Mouse (Mus musculus) forebrain, embryonic 14.5 days (tissue): Measurements from ENCODE around the gene Igf2r. TPM values are rescaled to one million over a fixed set of nuclear protein-coding genes. Genes with fewer than 3 reads are reported as not detected.
"Not testable (repeated sequence)": the region's sequence is repeated elsewhere in the genome, so short reads cannot be mapped to it uniquely, and the experiment has no call there.

Source experiments
- ATAC-seq: fragments of 200-750 bp; cut with Nextera tagmentation; 2 replicates; pipeline ENCODE4 v1.8.0; 2017; ENCODE audit warnings: mild to moderate bottlenecking, moderate library complexity
- DNase-seq: peaks from one replicate; pipeline ENCODE4 v3.0.0-alpha.2; 2015; ENCODE audit warnings: low spot score
- H3K27ac ChIP-seq: fragments of 300-500 bp; sonication (generic); 2 replicates; pipeline ENCODE4 v1.5.1; 2014; ENCODE audit warnings: low read depth, mild to moderate bottlenecking, control low read depth, low read length, moderate library complexity
- H3K27me3 ChIP-seq: fragments of 300-500 bp; sonication (generic); replicated peaks from 2 replicates; pipeline ENCODE4 v1.6.1; 2014; ENCODE audit warnings: low read length, control low read depth, mixed read lengths; ENCODE audit not compliant: control insufficient read depth, insufficient read depth
- H3K36me3 ChIP-seq: fragments of 300-500 bp; sonication (generic); 2 replicates; pipeline ENCODE4 v1.6.1; 2014; ENCODE audit warnings: low read length, control low read depth; ENCODE audit not compliant: control insufficient read depth, insufficient read depth
- H3K4me1 ChIP-seq: fragments of 300-500 bp; sonication (generic); 2 replicates; pipeline ENCODE4 v1.6.1; 2014; ENCODE audit warnings: antibody characterized with exemption, low read length, control low read depth; ENCODE audit not compliant: control insufficient read depth, insufficient read depth
- H3K4me2 ChIP-seq: fragments of 300-500 bp; sonication (generic); 2 replicates; pipeline ENCODE4 v1.6.1; 2014; ENCODE audit warnings: mild to moderate bottlenecking, control low read depth, low read length
- H3K4me3 ChIP-seq: fragments of 300-500 bp; sonication (generic); 2 replicates; pipeline ENCODE4 v1.5.1; 2014; ENCODE audit warnings: low read depth, low read length, control low read depth
- H3K9ac ChIP-seq: fragments of 300-500 bp; sonication (generic); 2 replicates; pipeline ENCODE4 v1.6.1; 2014; ENCODE audit warnings: mild to moderate bottlenecking, low read length, control low read depth, moderate library complexity
- H3K9me3 ChIP-seq: fragments of 300-500 bp; sonication (generic); replicated peaks from 2 replicates; pipeline ENCODE4 v1.6.1; 2016; ENCODE audit warnings: low read length, control low read depth, mixed read lengths; ENCODE audit not compliant: control insufficient read depth
- WGBS: fragments of 180-500 bp; shearing (Covaris S2); extraction: QIAGEN DNeasy Blood & Tissue Kit; methylation state at CpG from one replicate; pipeline ENCODE4 v1.1.7; 2014; 5-methylcytosine and 5-hydroxymethylcytosine counted together
- polyA plus RNA-seq: library from polyadenylated mRNA; unstranded; fragments of >200 nt; fragmentation: Nextera tagmentation; extraction: Ambion mirVana; gene quantifications from 2 replicates; pipeline ENCODE4 v1.2.1, GENCODE M21; 2014

The Igf2r gene
- polyA plus RNA-seq, 1 experiment from 2014 or later = 9.6 TPM

DNA sequence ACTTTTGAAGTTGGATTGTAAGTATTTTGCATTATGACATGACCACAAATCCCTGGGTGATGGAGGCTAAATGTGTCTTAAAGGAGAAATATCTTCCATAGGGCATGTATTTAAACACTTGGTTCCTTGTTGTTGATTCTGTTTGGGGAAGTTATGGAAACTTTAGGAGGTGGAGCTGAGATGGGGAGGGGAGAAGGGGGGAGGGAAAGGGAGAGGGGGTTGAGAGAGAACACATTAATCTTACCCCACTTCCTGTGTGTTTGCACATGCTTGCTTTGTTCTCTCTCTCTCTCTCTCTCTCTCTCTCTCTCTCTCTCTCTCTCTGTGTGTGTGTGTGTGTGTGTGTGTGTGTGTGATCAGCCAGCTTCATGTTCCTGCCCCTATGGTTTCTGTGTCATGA lies 92.3 kb downstream of the Igf2r start:
- Histone ChIP-seq H3K9me3 (no peaks in the 10 kb centered on the region), H3K4me2 (no peak overlapping the region), H3K27ac (no peak overlapping the region), H3K4me1 (no peaks in the 10 kb centered on the region), H3K4me3 (no peak overlapping the region), H3K36me3 (peaks cover 7% of the 10 kb centered on the region; the same call in 1 of the 2 replicates), H3K9ac (no peak overlapping the region), H3K27me3 (no peaks in the 10 kb centered on the region)
- ATAC-seq (no peak), DNase-seq (no peak)

DNA sequence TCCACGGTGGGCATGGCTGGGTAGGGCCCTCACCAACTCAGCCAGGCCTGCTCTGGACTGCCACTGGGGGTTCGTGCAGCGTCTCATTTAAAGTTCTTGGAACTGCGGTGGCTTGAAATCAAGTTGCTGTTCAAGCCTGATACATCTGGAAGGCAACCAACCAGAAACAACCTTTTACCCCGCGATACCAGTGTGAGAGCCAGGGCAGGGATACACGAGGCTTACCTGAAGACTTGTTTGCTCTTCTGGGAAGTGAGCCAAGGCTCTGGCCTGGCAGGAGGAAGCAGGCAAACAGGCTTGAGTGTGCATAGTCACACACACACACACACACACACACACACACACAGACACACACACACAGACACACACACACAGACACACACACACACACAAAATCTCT lies 93.8 kb downstream of the Igf2r start, which contains the start of gene Slc22a1:
Slc22a1 (minus strand) TSS at position 184 of the 400 bp plus-strand sequence.
- no peaks in the 10 kb centered on the region for H3K36me3 ChIP-seq
- no peaks in the 10 kb centered on the region for H3K9me3 ChIP-seq
- no peaks in the 10 kb centered on the region for H3K4me1 ChIP-seq
- no peak within 1 kb of the TSS for H3K9ac ChIP-seq
- ATAC-seq (no peak), DNase-seq (no peak)
- 82% methylated on average over 7 of the region's 7 CpGs for WGBS
- H3K4me2 ChIP-seq = no peak within 1 kb of the TSS
- no peak within 1 kb of the TSS for H3K27ac ChIP-seq
- H3K27me3 ChIP-seq = no peaks in the 10 kb centered on the region
- no peak within 1 kb of the TSS for H3K4me3 ChIP-seq

DNA sequence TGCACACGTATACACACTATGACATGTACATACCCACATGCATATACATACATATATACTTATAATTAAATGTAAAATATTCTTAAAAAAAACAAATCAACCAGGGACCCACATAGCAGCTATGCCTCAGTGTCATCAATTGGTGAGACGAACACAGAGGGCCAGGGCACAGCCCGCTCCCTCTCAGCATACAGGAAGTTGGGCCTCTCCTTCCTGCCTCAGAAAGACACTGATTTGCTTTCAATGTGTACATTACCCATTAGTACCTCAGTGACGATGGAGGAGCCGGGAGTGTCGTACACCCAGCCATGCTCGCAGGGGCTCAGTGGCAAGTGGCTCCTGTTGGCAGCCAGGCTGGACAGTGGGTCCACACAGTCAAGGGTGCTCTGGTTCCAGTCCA lies 94.5 kb downstream of the Igf2r start:
- H3K36me3 ChIP-seq, H3K9ac ChIP-seq, H3K4me1 ChIP-seq, H3K27me3 ChIP-seq, ATAC-seq, DNase-seq, H3K9me3 ChIP-seq, H3K27ac ChIP-seq, H3K4me2 ChIP-seq, H3K4me3 ChIP-seq: not testable (repeated sequence)
- WGBS = 93% methylated on average over 7 of the region's 7 CpGs

DNA sequence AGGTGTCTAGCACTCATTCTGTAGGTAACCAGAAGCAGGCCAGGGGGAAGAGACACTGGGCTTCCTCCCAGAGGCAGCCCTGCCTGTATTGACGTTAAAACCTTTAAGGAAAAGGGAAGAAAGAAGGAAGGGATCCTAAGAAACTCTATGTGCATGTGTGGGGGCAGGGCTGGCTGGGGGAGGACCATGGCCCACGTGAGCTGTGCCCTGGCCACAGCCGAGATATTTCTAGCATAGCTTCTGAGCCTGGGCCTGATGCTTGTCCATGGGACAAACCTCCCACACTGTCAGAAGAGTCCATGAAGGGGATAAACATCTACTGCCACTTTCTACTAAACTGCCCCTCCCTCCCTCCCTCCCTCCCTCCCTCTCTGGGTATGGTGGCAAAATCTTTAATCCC lies 95.6 kb downstream of the Igf2r start:
- no peak for ATAC-seq
- Histone ChIP-seq H3K27me3 (no peaks in the 10 kb centered on the region), H3K4me2 (no peak overlapping the region), H3K4me3 (no peak overlapping the region), H3K4me1 (no peaks in the 10 kb centered on the region), H3K9ac (no peak overlapping the region), H3K9me3 (no peaks in the 10 kb centered on the region), H3K27ac (no peak overlapping the region), H3K36me3 (no peaks in the 10 kb centered on the region)
- DNase-seq = no peak
- 76% methylated on average over 3 of the region's 3 CpGs for WGBS

DNA sequence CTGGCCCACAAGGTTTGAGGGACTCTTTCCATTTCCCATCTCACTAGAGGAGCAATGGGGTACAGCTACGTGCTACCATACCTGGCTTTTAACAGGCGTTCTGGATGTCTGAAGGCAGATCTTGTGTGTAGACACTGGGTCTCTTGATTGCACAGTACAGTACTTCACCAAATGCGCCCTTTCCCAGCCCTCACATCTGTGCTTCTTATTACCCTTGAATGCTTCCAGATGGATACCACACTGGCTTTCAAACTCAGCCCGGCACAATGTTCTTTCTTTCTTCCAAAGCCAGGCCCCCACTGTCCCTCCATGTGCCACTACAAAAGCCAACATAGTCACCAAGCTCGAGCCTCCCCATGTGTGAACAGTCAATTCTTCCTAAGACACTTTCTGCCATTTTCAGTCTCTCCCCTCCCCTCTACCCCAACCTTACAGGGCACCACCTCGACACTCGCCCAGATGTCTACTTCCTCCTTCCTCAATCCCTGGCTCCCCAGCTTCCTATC lies 97.1 kb downstream of the Igf2r start:
- no peak for DNase-seq
- 75% methylated on average over 7 of the region's 7 CpGs for WGBS

DNA sequence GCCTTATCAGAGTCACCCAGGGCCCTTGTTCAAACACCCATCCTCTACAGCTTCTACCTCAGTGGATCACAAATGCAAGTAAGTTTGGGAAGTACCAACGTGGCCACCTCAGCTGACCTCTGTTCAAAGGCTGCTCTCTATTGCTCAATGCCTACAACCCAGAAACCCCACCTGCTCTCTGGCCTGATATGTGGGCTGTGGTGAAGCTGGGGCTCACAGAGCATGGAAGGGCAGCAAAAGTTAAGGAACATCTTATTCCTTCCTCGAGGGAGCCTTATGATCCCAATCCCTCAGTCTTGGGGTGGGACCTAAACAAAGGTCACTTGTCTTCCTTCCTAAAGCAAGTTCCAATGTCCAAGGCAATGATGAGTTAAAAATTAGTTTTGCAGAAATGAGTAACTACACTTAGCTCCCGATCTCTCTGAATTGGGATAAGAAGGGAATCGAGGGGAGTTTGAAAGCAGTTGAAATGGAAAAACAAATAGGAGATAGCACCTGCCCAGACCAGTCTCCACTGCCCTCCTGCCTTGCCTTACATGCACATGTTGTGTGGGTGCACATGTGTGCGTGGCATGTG lies 98.3 kb downstream of the Igf2r start:
- 85% methylated on average over 5 of the region's 5 CpGs for WGBS
- H3K27me3 ChIP-seq = no peaks in the 10 kb centered on the region
- no peak overlapping the region for H3K4me3 ChIP-seq
- no peak overlapping the region for H3K4me2 ChIP-seq
- H3K9ac ChIP-seq = no peak overlapping the region
- no peaks in the 10 kb centered on the region for H3K4me1 ChIP-seq
- no peaks in the 10 kb centered on the region for H3K36me3 ChIP-seq
- ATAC-seq (no peak), DNase-seq (no peak)
- no peaks in the 10 kb centered on the region for H3K9me3 ChIP-seq
- H3K27ac ChIP-seq = no peak overlapping the region

More for the DNA sequence above, 97.1 kb downstream of the Igf2r start:
- no peak for ATAC-seq
- no peak overlapping the region for H3K4me3 ChIP-seq
- H3K9ac ChIP-seq = no peak overlapping the region
- H3K27ac ChIP-seq = no peak overlapping the region
- H3K4me1 ChIP-seq = no peaks in the 10 kb centered on the region
- H3K9me3 ChIP-seq = no peaks in the 10 kb centered on the region
- no peaks in the 10 kb centered on the region for H3K27me3 ChIP-seq
- H3K4me2 ChIP-seq = no peak overlapping the region
- H3K36me3 ChIP-seq = no peaks in the 10 kb centered on the region

DNA sequence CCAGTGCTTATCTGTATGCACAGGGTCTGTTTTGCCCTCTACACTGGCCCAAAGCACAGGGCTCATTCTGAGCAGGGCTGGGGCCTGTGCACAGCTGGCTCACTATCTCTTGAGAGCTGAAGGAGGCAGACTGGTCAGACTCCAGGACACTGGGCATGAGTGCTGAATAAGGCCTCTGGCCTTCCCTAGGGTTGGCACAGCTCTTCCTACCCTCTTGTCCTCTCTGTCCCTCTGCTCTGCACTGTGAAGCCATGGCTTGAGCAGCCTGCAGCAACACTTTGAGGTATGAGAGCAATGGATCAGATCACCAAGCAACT lies 100.1 kb downstream of the Igf2r start:
- Histone ChIP-seq H3K36me3 (no peaks in the 10 kb centered on the region), H3K4me1 (no peaks in the 10 kb centered on the region), H3K27me3 (no peaks in the 10 kb centered on the region), H3K27ac (no peak overlapping the region), H3K9me3 (no peaks in the 10 kb centered on the region), H3K4me2 (no peak overlapping the region), H3K9ac (no peak overlapping the region), H3K4me3 (no peak overlapping the region)
- DNase-seq (no peak), ATAC-seq (no peak)

DNA sequence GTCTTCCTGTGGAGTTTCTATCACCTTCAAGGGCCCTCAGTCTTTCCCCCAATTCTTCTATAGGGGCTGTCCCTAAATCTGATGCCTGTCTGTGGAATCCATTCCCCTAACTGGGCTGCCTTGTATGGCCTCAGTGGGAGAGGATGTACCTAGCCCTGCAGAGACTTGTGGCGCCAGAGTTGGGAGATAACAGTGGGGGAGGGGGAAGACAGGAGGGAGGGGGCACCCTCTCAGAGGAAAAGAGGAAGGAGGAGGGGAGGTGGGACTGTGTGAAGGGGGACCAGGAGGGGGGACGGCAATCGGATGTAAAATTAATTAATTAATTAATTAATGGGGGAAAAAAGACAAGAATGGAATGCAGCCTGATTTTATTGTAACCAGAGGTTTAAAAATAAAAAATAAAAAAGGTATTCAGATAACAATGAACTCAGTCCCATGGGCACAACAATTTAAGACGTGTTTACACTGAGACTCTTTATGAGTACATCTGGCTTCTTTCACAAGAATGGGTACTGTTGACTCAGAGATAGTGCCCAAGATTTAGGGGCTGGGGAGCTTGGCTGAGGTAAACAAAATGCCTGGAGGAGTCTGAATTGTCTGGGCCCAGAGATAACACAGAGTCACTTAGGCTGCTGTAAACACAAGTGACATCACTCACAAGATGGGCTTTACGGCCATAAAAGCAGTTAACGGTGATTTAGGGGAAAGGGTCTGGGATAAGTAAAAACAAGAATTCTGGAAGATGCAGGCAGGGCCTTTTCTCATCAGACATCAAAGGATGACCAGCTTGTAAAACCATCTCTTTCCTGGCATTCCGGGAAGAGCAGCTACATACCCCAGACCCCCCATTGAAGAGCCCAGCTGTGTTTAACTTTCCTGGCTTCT lies 100.7 kb downstream of the Igf2r start:
- Histone ChIP-seq H3K27me3 (no peaks in the 10 kb centered on the region), H3K9ac (no peak overlapping the region), H3K36me3 (no peaks in the 10 kb centered on the region), H3K4me2 (no peak overlapping the region), H3K27ac (no peak overlapping the region), H3K4me1 (no peaks in the 10 kb centered on the region), H3K9me3 (no peaks in the 10 kb centered on the region), H3K4me3 (no peak overlapping the region)
- ATAC-seq = no peak
- 63% methylated on average over 7 of the region's 7 CpGs for WGBS
- DNase-seq = no peak

DNA sequence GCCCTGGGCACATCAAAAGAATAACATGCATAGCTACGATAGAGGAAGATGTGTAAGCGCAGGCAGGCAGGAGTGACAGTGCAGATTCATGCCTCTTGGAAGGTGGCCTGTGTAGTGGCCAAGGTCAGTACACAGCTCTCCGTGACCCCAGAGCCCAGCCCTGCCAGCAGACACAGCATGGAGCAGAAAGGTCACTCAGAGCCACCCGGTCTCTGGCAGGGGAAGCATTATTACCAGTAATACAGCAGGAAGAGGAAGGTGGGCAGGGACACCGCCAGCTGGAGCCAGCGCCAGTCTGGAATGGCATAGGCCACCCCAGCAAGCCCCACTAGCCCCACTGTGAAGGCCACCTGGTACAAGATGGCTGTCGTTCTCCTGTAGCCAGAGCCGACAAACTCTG lies 105.3 kb downstream of the Igf2r start:
- no peaks in the 10 kb centered on the region for H3K36me3 ChIP-seq
- H3K27ac ChIP-seq = no peak overlapping the region
- no peaks in the 10 kb centered on the region for H3K4me1 ChIP-seq
- no peak overlapping the region for H3K4me2 ChIP-seq
- 88% methylated on average over 8 of the region's 8 CpGs for WGBS
- DNase-seq (no peak), ATAC-seq (no peak)
- no peaks in the 10 kb centered on the region for H3K9me3 ChIP-seq
- H3K27me3 ChIP-seq = no peaks in the 10 kb centered on the region
- no peak overlapping the region for H3K4me3 ChIP-seq
- H3K9ac ChIP-seq = no peak overlapping the region
